Comparison of ENCODE assay signal across 11 mouse cellular contexts in genomic region chr6:114199200-114199845, GRCm38 (mm10).
DNase-seq lines count a peak whose midpoint lies in the region; ATAC-seq and TF ChIP-seq lines count a peak whose summit lies in the region.
"Had no signal": no experiment of that assay in that cellular context is flagged by ENCODE, and none has a peak within 500 bp of the region (broad histone marks: within the 10 kb centered on the region; RNA-seq: fewer than 3 reads in every experiment).

No protein-coding gene starts in this region.

- H3K27ac ChIP-seq in CH12.LX (ENCODE audit: insufficient read depth, low read depth), result no peak overlapping the region
- no peak overlapping the region for H3K27ac ChIP-seq in embryonic facial prominence, embryonic 10.5 days (replicated peaks)
- H3K27ac ChIP-seq: limb, embryonic 13.5 days had no signal

- no peaks in the 10 kb centered on the region for H3K4me1 ChIP-seq in CH12.LX (ENCODE audit: control insufficient read depth in 1 of 2, insufficient read depth in 2 of 2)
- no peaks in the 10 kb centered on the region for H3K4me1 ChIP-seq in embryonic facial prominence, embryonic 10.5 days
- H3K4me1 ChIP-seq: limb, embryonic 13.5 days had no signal

- no peak for TF ChIP-seq POLR2A in CH12.LX (IDR thresholded peaks at IDR 0.05; ENCODE audit: low read depth, low read length)

- H3K79me2 ChIP-seq in CH12.LX (replicated peaks; ENCODE audit: control insufficient read depth, extremely low read depth, insufficient read depth, poor library complexity, severe bottlenecking), result no peaks in the 10 kb centered on the region

- H3K4me2 ChIP-seq in CH12.LX (ENCODE audit: insufficient read depth, low read depth, poor library complexity, severe bottlenecking), result no peak overlapping the region
- H3K4me2 ChIP-seq: limb, embryonic 13.5 days had no signal

- peak; percentile 17 to 45 for DNase-seq in cerebellum, postnatal 25 days
- DNase-seq in cerebellum, adult 18-20 months, result no peak
- DNase-seq in left cerebral cortex, postnatal 14 days (ENCODE audit: low spot score in 2 of 2), result peak; percentile 19 to 41
- DNase-seq in left cerebral cortex, adult 18-20 months (ENCODE audit: low spot score in 2 of 2), result no peak
- peak; percentile 25 for DNase-seq in CH12.LX (ENCODE audit: extremely low read depth)
- peak; percentile 14 for DNase-seq in embryonic facial prominence, embryonic 10.5 days (ENCODE audit: low spot score)
- DNase-seq in adrenal gland, adult (ENCODE audit: inconsistent age in 2 of 2, low spot score in 1 of 2), result no peak
- DNase-seq: gastrocnemius, postnatal 25 days; lung, postnatal 4 days had no signal

- no peak for ATAC-seq in frontal cortex, adult (ENCODE audit: low TSS enrichment)

- H3K9me3 ChIP-seq in CH12.LX (replicated peaks; ENCODE audit: low read length), result no peaks in the 10 kb centered on the region
- no peaks in the 10 kb centered on the region for H3K9me3 ChIP-seq in embryonic facial prominence, embryonic 10.5 days
- H3K9me3 ChIP-seq: limb, embryonic 13.5 days had no signal

- 60% methylated on average over 9 of the region's 9 CpGs for WGBS in embryonic facial prominence, embryonic 10.5 days

- peaks cover 76% of the 10 kb centered on the region for H3K27me3 ChIP-seq in CH12.LX (replicated peaks)
- H3K27me3 ChIP-seq in embryonic facial prominence, embryonic 10.5 days (replicated peaks; ENCODE audit: low read depth, poor library complexity, severe bottlenecking), result 0 out of 2 replicates have a peak, but pooled peaks cover 9% of the 10 kb centered on the region
- H3K27me3 ChIP-seq: limb, embryonic 13.5 days had no signal

- TF ChIP-seq CTCF in CH12.LX (conservative IDR thresholded peaks at IDR 0.05 in 1 of 2, IDR thresholded peaks at IDR 0.05 in 1 of 2; ENCODE audit: low read depth in 2 of 2, low read length in 2 of 2), result peak in 1 of 2 experiments; percentile 70; a peak in 2 of 4 replicates

- H3K9ac ChIP-seq in CH12.LX (ENCODE audit: insufficient read depth, low read depth), result no peak overlapping the region
- H3K9ac ChIP-seq: limb, embryonic 13.5 days had no signal

- TF ChIP-seq RAD21 in CH12.LX (IDR thresholded peaks at IDR 0.05; ENCODE audit: low read depth, low read length), result peak; percentile 39

- dilution Hi-C loops in CH12.LX (cut with MboI; ENCODE audit: extremely low pct_ligation_motif_present, extremely low pct_unique_long_range_greater_than_20kb, low sequenced_read_pairs), result no loop called here

- no peaks in the 10 kb centered on the region for H3K36me3 ChIP-seq in CH12.LX (replicated peaks in 1 of 2; ENCODE audit: control insufficient read depth in 1 of 2, insufficient read depth in 1 of 2, low read length in 1 of 2)
- H3K36me3 ChIP-seq in embryonic facial prominence, embryonic 10.5 days (replicated peaks), result no peaks in the 10 kb centered on the region
- H3K36me3 ChIP-seq: limb, embryonic 13.5 days had no signal

- intact Hi-C loops in left cerebral cortex, postnatal 14 days (cut with DNase I), result no loop called here

- in situ Hi-C loops in CH12.LX (cut with MboI; ENCODE audit: low pct_ligation_motif_present, low pct_unique_long_range_greater_than_20kb, low sequenced_read_pairs), result loop anchor here (25.0 kb wide), 1 partner anchor 112 kb away; no protein-coding TSS in a partner anchor

- no peak for TF ChIP-seq EP300 in CH12.LX (IDR thresholded peaks at IDR 0.05; ENCODE audit: low read length)

- no peak overlapping the region for H3K4me3 ChIP-seq in CH12.LX (replicated peaks in 1 of 3; ENCODE audit: low read depth in 2 of 3, low read length in 2 of 3, poor library complexity in 1 of 3)
- no peak overlapping the region for H3K4me3 ChIP-seq in embryonic facial prominence, embryonic 10.5 days
- H3K4me3 ChIP-seq: limb, embryonic 13.5 days had no signal

TF ChIP-seq in CH12.LX, 34 proteins besides CTCF, POLR2A, EP300 and RAD21:
- TF ChIP-seq ETS1 (conservative IDR thresholded peaks at IDR 0.05; ENCODE audit: low read depth, low read length), result no peak
- TF ChIP-seq SMC3 (IDR thresholded peaks at IDR 0.05; ENCODE audit: low read depth, low read length), result peak; percentile 72
- no peak for TF ChIP-seq SIN3A (IDR thresholded peaks at IDR 0.05; ENCODE audit: low read length)
- TF ChIP-seq NRF1 (IDR thresholded peaks at IDR 0.05; ENCODE audit: low read depth, low read length), result no peak
- no peak for TF ChIP-seq HCFC1 (IDR thresholded peaks at IDR 0.05; ENCODE audit: low read depth, low read length)

Comparison
In these comparisons a context has a peak if more than half of its experiments do, and no peak if none do; other contexts are left out.
1. DNase-seq: peak in cerebellum, postnatal 25 days (2 of 2), left cerebral cortex, postnatal 14 days (2 of 2), CH12.LX (single experiment) and embryonic facial prominence, embryonic 10.5 days (single experiment); none in cerebellum, adult 18-20 months (0 of 2), left cerebral cortex, adult 18-20 months (0 of 2) and adrenal gland, adult (0 of 2).